Mouse (Mus musculus): ENCODE measurements at regions not wholly inside any gene's neighbourhood (a gene's known extent, or its start where the extent isn't known, plus 50 kb on each side); places are given as distances from the start of the nearest gene placed in this dataset.

- no peak for DNase-seq (ENCODE audit: low spot score)
These were observed 2169.9 kb downstream of the 9330182O14Rik start for GRCm38 (mm10) chr15:42304097-42304496.

- DNase-seq (ENCODE audit: low spot score) = peak; percentile 13
These were observed 2175.4 kb downstream of the 9330182O14Rik start for GRCm38 (mm10) chr15:42309586-42309985.

- no peak for DNase-seq (ENCODE audit: low spot score)
These were observed 2177.0 kb downstream of the 9330182O14Rik start for GRCm38 (mm10) chr15:42311166-42311565.

- no peak for DNase-seq (ENCODE audit: low spot score)
These were observed 2186.2 kb downstream of the 9330182O14Rik start for GRCm38 (mm10) chr15:42320349-42320748.

GRCm38 (mm10) chr15:42322940-42323339, 2188.8 kb downstream of the 9330182O14Rik start:
- no peak for DNase-seq (ENCODE audit: low spot score)

- no peak for DNase-seq (ENCODE audit: low spot score)
These were observed 2191.1 kb downstream of the 9330182O14Rik start for GRCm38 (mm10) chr15:42325221-42325620.

GRCm38 (mm10) chr15:42328535-42328934, 2194.4 kb downstream of the 9330182O14Rik start:
- no peak for DNase-seq (ENCODE audit: low spot score)

- DNase-seq (ENCODE audit: low spot score) = no peak
These were observed 2195.6 kb downstream of the 9330182O14Rik start for GRCm38 (mm10) chr15:42329742-42330141.

GRCm38 (mm10) chr15:42333642-42334041, 2199.5 kb downstream of the 9330182O14Rik start:
- no peak for DNase-seq (ENCODE audit: low spot score)

GRCm38 (mm10) chr15:42346131-42346530, 2212.0 kb downstream of the 9330182O14Rik start:
- DNase-seq (ENCODE audit: low spot score) = no peak

GRCm38 (mm10) chr15:42361871-42362270, 2227.7 kb downstream of the 9330182O14Rik start:
- no peak for DNase-seq (ENCODE audit: low spot score)

- no peak for DNase-seq (ENCODE audit: low spot score)
These were observed 2230.8 kb downstream of the 9330182O14Rik start for GRCm38 (mm10) chr15:42364979-42365378.

- no peak for DNase-seq (ENCODE audit: low spot score)
These were observed 2232.6 kb downstream of the 9330182O14Rik start for GRCm38 (mm10) chr15:42366796-42367195.

- DNase-seq (ENCODE audit: low spot score) = no peak
These were observed 2235.4 kb downstream of the 9330182O14Rik start for GRCm38 (mm10) chr15:42369603-42370002.

- no peak for DNase-seq (ENCODE audit: low spot score)
These were observed 2235.9 kb downstream of the 9330182O14Rik start for GRCm38 (mm10) chr15:42370044-42370443.

- DNase-seq (ENCODE audit: low spot score) = no peak
These were observed 2238.6 kb downstream of the 9330182O14Rik start for GRCm38 (mm10) chr15:42372704-42373286.

Measured in left cerebral cortex, adult 11 months (tissue).